Mouse (Mus musculus) forebrain, embryonic 13.5 days (tissue): ENCODE data around the gene Csf1. TPM values are rescaled to one million over a fixed set of nuclear protein-coding genes. Genes with fewer than 3 reads are reported as not detected.
A peak's percentile ranks its signal among the peaks of the same experiment; 100 is the strongest.
"Not testable (repeated sequence)": the region's sequence is repeated elsewhere in the genome, so short reads cannot be mapped to it uniquely, and the experiment has no call there.

ENCODE experiments used
- ATAC-seq: fragments of 200-750 bp; cut with Nextera tagmentation; 2 replicates; pipeline ENCODE4 v1.8.0; 2017
- H3K27ac ChIP-seq: fragments of 300-500 bp; sonication (generic); 2 replicates; pipeline ENCODE4 v1.5.1; 2015; ENCODE audit warnings: inconsistent platforms, mild to moderate bottlenecking, moderate library complexity
- H3K27me3 ChIP-seq: fragments of 300-500 bp; sonication (generic); 2 replicates; pipeline ENCODE4 v1.6.1; 2015; ENCODE audit warnings: mild to moderate bottlenecking, inconsistent platforms
- H3K36me3 ChIP-seq: fragments of 300-500 bp; sonication (generic); 2 replicates; pipeline ENCODE4 v1.6.1; 2015; ENCODE audit warnings: mild to moderate bottlenecking, inconsistent platforms; ENCODE audit not compliant: poor library complexity, severe bottlenecking
- H3K4me1 ChIP-seq: fragments of 300-500 bp; sonication (generic); 2 replicates; pipeline ENCODE4 v1.6.1; 2015; ENCODE audit warnings: inconsistent platforms
- H3K4me2 ChIP-seq: fragments of 300-500 bp; sonication (generic); 2 replicates; pipeline ENCODE4 v1.6.1; 2015; ENCODE audit warnings: inconsistent platforms, mild to moderate bottlenecking, moderate library complexity
- H3K4me3 ChIP-seq: fragments of 300-500 bp; sonication (generic); 2 replicates; pipeline ENCODE4 v1.5.1; 2015; ENCODE audit warnings: mild to moderate bottlenecking, inconsistent platforms
- H3K9ac ChIP-seq: fragments of 300-500 bp; sonication (generic); 2 replicates; pipeline ENCODE4 v1.6.1; 2015; ENCODE audit warnings: mild to moderate bottlenecking, inconsistent platforms
- H3K9me3 ChIP-seq: fragments of 300-500 bp; sonication (generic); replicated peaks from 2 replicates; pipeline ENCODE4 v1.6.1; 2016; ENCODE audit warnings: inconsistent platforms
- WGBS: fragments of 180-500 bp; shearing (Covaris S2); methylation state at CpG from one replicate; pipeline ENCODE4 v1.1.7; 2015; 5-methylcytosine and 5-hydroxymethylcytosine counted together
- polyA plus RNA-seq: library from polyadenylated mRNA; unstranded; fragments of >200 nt; fragmentation: Nextera tagmentation; extraction: Ambion mirVana; gene quantifications from 2 replicates; pipeline ENCODE4 v1.2.1, GENCODE M21; 2015

The Csf1 gene
- polyA plus RNA-seq, 1 experiment from 2014 or later = 4.5 TPM

GRCm38 (mm10) chr3:107742071-107742710, 18.1 kb downstream of the Csf1 start:
- H3K27me3 ChIP-seq = no peaks in the 10 kb centered on the region
- no peak overlapping the region for H3K4me2 ChIP-seq
- H3K9ac ChIP-seq = no peak overlapping the region
- 96% methylated on average over 10 of the region's 10 CpGs for WGBS
- H3K4me1 ChIP-seq = peaks cover 33% of the 10 kb centered on the region
- H3K27ac ChIP-seq = peak overlapping the region; percentile 64
- H3K36me3 ChIP-seq = peaks cover 10% of the 10 kb centered on the region; the same call in 1 of the 2 replicates
- no peak overlapping the region for H3K4me3 ChIP-seq
- no peak for ATAC-seq
- no peaks in the 10 kb centered on the region for H3K9me3 ChIP-seq

- H3K27ac ChIP-seq = peak overlapping the region; percentile 64
Measured at GRCm38 (mm10) chr3:107741387-107741786, 18.9 kb downstream of the Csf1 start.

GRCm38 (mm10) chr3:107740578-107741207, 19.6 kb downstream of the Csf1 start:
- peak; percentile 83 for ATAC-seq
- 6% methylated on average over 6 of the region's 6 CpGs for WGBS
- Histone ChIP-seq H3K4me1 (peaks cover 33% of the 10 kb centered on the region), H3K36me3 (peaks cover 6% of the 10 kb centered on the region; the same call in 1 of the 2 replicates), H3K4me3 (no peak overlapping the region), H3K27ac (peak overlapping the region; percentile 64), H3K27me3 (no peaks in the 10 kb centered on the region), H3K9me3 (no peaks in the 10 kb centered on the region), H3K9ac (no peak overlapping the region), H3K4me2 (no peak overlapping the region)

More at GRCm38 (mm10) chr3:107741387-107741786, 18.9 kb downstream of the Csf1 start:
- Histone ChIP-seq H3K4me1 (peaks cover 33% of the 10 kb centered on the region), H3K27me3 (no peaks in the 10 kb centered on the region), H3K9me3 (no peaks in the 10 kb centered on the region), H3K4me3 (no peak overlapping the region), H3K9ac (no peak overlapping the region), H3K36me3 (peaks cover 10% of the 10 kb centered on the region; the same call in 1 of the 2 replicates), H3K4me2 (no peak overlapping the region)
- ATAC-seq = no peak

- Histone ChIP-seq H3K9ac (no peak overlapping the region), H3K4me2 (no peak overlapping the region), H3K4me1 (peaks cover 33% of the 10 kb centered on the region), H3K27me3 (no peaks in the 10 kb centered on the region), H3K27ac (peak overlapping the region; percentile 64; the same call in 1 of the 2 replicates), H3K36me3 (peaks cover 4% of the 10 kb centered on the region; the same call in 1 of the 2 replicates), H3K9me3 (no peaks in the 10 kb centered on the region), H3K4me3 (no peak overlapping the region)
- 0 out of 2 replicates have a peak, but pooled peaks have one; percentile 14 for ATAC-seq
- 74% methylated on average over 2 of the region's 2 CpGs for WGBS
Measured at GRCm38 (mm10) chr3:107739966-107740365, 20.3 kb downstream of the Csf1 start.

GRCm38 (mm10) chr3:107739456-107739855, 20.8 kb downstream of the Csf1 start:
- Histone ChIP-seq H3K36me3 (peaks cover 4% of the 10 kb centered on the region; the same call in 1 of the 2 replicates), H3K4me3 (no peak overlapping the region), H3K4me2 (no peak overlapping the region), H3K27me3 (no peaks in the 10 kb centered on the region), H3K9ac (no peak overlapping the region), H3K9me3 (no peaks in the 10 kb centered on the region), H3K27ac (peak overlapping the region; percentile 64; the same call in 1 of the 2 replicates), H3K4me1 (peaks cover 33% of the 10 kb centered on the region)
- 88% methylated on average over 3 of the region's 3 CpGs for WGBS
- ATAC-seq = no peak

- Histone ChIP-seq H3K4me2 (no peak overlapping the region), H3K9me3 (no peaks in the 10 kb centered on the region), H3K4me3 (no peak overlapping the region), H3K9ac (no peak overlapping the region), H3K4me1 (peaks cover 33% of the 10 kb centered on the region), H3K27ac (no peak overlapping the region), H3K27me3 (no peaks in the 10 kb centered on the region), H3K36me3 (peaks cover 4% of the 10 kb centered on the region; the same call in 1 of the 2 replicates)
- no peak for ATAC-seq
- 68% methylated on average over 1 of the region's 1 CpGs for WGBS
Measured at GRCm38 (mm10) chr3:107738620-107739019, 21.6 kb downstream of the Csf1 start.

GRCm38 (mm10) chr3:107737609-107738190, 22.6 kb downstream of the Csf1 start:
- Histone ChIP-seq H3K4me3 (no peak overlapping the region), H3K4me2 (no peak overlapping the region), H3K27me3 (no peaks in the 10 kb centered on the region), H3K27ac (no peak overlapping the region), H3K36me3 (peaks cover 1% of the 10 kb centered on the region; the same call in 1 of the 2 replicates), H3K4me1 (peaks cover 33% of the 10 kb centered on the region), H3K9me3 (no peaks in the 10 kb centered on the region), H3K9ac (no peak overlapping the region)
- 79% methylated on average over 1 of the region's 1 CpGs for WGBS
- no peak for ATAC-seq

- not testable (repeated sequence) for H3K4me2 ChIP-seq, H3K36me3 ChIP-seq, H3K4me3 ChIP-seq, H3K9me3 ChIP-seq, H3K27me3 ChIP-seq, ATAC-seq, H3K27ac ChIP-seq, H3K9ac ChIP-seq
- H3K4me1 ChIP-seq = peaks cover 13% of the 10 kb centered on the region
- 91% methylated on average over 13 of the region's 13 CpGs for WGBS
Measured at GRCm38 (mm10) chr3:107735620-107736019, 24.6 kb downstream of the Csf1 start.

- no peaks in the 10 kb centered on the region for H3K9me3 ChIP-seq
- no peaks in the 10 kb centered on the region for H3K27me3 ChIP-seq
- H3K4me1 ChIP-seq = no peaks in the 10 kb centered on the region
- H3K9ac ChIP-seq = no peak overlapping the region
- no peaks in the 10 kb centered on the region for H3K36me3 ChIP-seq
- H3K4me3 ChIP-seq = no peak overlapping the region
- ATAC-seq = no peak
- 86% methylated on average over 1 of the region's 1 CpGs for WGBS
- no peak overlapping the region for H3K27ac ChIP-seq
- no peak overlapping the region for H3K4me2 ChIP-seq
Measured at GRCm38 (mm10) chr3:107733329-107733728, 26.9 kb downstream of the Csf1 start.

GRCm38 (mm10) chr3:107730236-107730635, 30.0 kb downstream of the Csf1 start:
- no peak overlapping the region for H3K27ac ChIP-seq
- no peak overlapping the region for H3K4me3 ChIP-seq
- H3K4me2 ChIP-seq = no peak overlapping the region
- no peaks in the 10 kb centered on the region for H3K36me3 ChIP-seq
- H3K9ac ChIP-seq = no peak overlapping the region
- no peaks in the 10 kb centered on the region for H3K9me3 ChIP-seq
- no peaks in the 10 kb centered on the region for H3K27me3 ChIP-seq
- WGBS = 81% methylated on average over 2 of the region's 2 CpGs
- no peak for ATAC-seq
- H3K4me1 ChIP-seq = no peaks in the 10 kb centered on the region

GRCm38 (mm10) chr3:107728509-107728908, 31.8 kb downstream of the Csf1 start:
- Histone ChIP-seq H3K36me3 (no peaks in the 10 kb centered on the region), H3K4me2 (no peak overlapping the region), H3K4me1 (no peaks in the 10 kb centered on the region), H3K27ac (no peak overlapping the region), H3K27me3 (no peaks in the 10 kb centered on the region), H3K9me3 (no peaks in the 10 kb centered on the region), H3K9ac (no peak overlapping the region), H3K4me3 (no peak overlapping the region)
- ATAC-seq = no peak
- WGBS = 82% methylated on average over 1 of the region's 1 CpGs

- Histone ChIP-seq H3K9me3 (no peaks in the 10 kb centered on the region), H3K4me2 (no peak overlapping the region), H3K4me3 (no peak overlapping the region), H3K4me1 (no peaks in the 10 kb centered on the region), H3K27me3 (no peaks in the 10 kb centered on the region), H3K36me3 (no peaks in the 10 kb centered on the region), H3K9ac (no peak overlapping the region), H3K27ac (no peak overlapping the region)
- 92% methylated on average over 1 of the region's 1 CpGs for WGBS
- no peak for ATAC-seq
Measured at GRCm38 (mm10) chr3:107715971-107716370, 44.3 kb downstream of the Csf1 start.
